Mouse (Mus musculus) heart, adult 9 months (tissue): ENCODE measurements around the gene Pramef8.
"Not testable (repeated sequence)": the region's sequence is repeated elsewhere in the genome, so short reads cannot be mapped to it uniquely, and the experiment has no call there.

Source experiments
- DNase-seq, 2 experiments: peaks; one replicate each; pipeline ENCODE4 v3.0.0; 2022; ENCODE audit warnings: low spot score in 2 of 2

Pramef8 gene

DNA sequence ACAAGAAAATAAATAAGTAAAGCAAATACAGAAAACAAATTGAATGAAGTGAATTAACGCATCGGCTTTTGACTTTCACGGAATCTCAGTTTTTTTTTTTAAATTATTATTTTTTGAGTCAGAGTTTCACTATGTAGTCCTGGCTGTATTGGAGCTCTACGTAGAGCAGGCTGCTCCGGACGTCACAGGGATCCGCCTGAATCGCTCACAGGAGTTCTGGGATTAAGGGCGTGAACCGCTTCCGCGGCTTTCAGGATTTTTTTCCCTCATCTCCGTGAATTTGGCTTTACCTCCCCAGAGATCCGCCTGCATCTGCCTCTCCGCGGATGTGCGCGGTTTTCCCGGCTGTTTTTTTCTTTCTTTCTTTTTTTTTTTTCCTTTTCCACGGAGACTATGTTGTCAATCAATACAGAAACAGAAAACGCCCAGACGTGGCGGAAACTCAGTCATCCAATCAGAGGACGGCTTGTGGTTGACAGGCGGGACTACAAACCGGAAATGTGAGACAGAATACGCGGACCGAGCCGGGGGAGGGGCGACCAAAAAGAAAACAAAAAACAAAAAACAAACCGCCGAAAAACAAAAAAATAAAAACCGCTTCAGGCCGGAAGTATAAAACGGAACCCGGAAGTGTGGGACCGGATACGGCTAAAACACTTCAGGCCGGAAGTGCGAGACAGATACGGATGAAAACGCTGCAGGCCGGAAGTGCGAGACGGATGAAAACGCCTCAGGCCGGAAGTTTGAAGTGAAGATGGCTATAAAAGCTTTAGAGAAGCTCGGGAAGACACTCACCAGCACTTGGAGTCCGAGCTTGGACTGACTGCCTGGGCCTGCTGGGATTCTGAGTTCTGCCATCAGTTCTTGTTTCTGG is at the start of gene Pramef8:
Gene Pramef8, plus strand, starts transcription at position 208 of the 874 bp plus-strand sequence.
- peak; percentile 92 to 94 for DNase-seq

DNA sequence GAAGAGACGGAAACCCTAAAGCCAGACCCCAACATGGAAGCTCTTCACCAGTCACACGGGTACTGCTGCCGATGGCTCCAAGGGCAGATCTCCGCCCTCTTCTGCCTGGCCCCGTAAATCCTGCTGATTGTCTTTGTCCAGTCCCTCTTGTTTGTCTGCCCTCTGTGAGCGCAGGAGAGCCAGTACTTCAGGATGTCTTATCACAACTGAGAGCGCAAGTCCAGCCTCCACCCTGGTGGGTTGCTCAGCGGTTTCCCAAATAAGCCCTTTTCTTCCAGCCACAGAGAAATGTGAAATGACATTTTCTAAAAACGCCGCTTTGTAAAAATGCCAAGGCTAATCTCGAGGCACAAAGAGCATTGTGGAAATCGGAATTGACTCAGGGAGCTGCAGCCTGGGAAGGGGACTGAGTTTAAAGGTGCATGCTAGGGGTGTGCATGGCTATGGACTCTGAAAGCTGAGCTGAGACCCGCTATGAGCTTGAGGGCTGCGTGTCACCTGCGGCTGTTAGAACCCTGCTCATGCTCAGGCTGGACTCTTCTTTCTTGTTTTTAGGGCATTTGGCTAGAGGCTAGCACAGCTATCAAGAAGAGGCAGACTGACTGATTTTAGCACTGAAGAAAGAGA is 45.7 kb upstream of the Pramef8 start:
- DNase-seq, result no peak

DNA sequence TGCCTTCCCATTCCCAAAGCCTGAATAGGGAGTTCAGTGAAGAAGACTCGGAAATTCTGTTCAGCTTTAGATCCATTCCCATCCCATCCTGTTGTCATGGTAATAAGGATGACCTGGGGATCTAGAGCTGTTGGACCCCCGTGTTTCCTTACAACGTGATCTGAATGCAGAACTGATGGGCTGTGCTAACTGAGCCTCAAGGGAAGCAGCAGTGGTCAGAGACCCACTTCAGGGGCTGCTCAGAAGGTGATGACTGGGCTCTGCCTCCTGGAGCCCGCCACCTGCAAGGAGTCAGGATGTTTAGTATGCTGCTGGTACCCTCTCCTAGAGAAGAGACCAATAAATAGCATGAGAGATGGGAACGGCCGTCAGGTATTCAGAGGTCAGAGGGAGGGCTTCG is 32.7 kb upstream of the Pramef8 start:
- DNase-seq, result no peak

DNA sequence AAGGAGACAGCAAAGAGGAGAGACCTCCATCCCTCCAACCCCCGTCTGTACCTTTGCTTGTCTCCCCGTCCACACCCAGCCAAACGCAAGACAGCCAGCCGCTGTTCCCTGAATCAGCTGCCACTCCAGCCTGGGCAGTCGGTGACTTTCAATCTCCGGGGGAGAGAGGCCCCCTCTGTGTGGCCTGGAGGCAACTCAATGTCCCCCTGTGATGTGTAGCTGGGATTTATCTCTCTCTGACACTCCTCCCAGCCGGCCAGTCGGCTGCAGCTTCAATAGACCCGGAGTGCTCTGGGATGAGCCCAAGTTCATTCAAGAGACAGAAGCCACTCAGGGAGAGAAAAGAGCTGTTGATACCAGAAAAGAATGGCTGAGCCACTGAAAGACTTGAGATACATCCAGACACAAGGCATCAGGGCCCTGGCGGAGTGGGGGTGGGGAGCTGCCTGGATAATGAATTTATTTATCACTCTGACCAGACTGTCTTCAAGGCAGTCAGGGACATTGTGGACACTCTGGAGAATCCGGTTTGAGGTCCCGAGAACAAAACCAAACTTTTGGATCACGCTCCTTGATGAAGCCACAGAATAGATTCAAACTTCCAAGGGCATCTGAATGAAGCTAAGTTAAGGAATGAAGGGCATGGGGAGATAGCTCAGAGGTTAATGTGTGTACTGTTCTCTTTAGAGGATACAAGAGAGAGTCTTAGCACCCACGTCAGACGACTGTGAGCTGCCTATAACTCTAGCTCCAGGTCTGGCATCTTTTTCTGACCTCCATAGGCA is 32.1 kb upstream of the Pramef8 start:
- no peak for DNase-seq

DNA sequence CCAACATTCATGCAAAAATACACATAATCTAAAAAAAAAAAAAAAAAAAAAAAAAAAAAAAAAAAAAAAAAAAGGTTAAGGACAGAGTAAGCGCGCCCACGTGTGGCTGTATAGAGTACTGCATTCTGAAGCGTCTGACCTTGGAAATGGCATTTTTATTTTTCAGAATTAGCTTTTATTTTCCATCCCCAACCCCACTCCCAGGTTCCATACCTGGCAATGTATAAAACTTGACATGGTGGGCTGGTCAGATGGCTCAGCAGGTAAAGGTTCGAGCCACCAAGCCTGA is 31.6 kb upstream of the Pramef8 start:
- no peak for DNase-seq

DNA sequence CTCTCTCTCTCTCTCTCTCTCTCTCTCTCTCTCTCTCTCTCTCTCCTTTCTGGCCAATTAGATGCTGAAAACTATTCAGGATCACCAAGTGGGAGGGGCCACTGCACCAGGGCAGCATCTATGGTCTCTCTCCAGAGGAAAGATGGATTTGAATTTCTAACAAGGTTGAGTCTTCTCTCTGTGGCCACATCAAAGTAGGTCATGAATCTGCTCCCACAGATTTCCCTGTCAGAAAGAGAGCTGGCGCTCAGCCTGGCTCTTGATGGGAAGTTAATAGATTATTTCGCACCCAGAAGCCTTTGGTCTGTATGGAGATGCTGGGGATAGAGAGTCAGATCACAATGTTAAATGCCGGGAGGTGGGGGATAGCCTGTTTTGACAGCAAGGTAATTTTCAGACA is 30.1 kb upstream of the Pramef8 start:
- DNase-seq, result no peak

DNA sequence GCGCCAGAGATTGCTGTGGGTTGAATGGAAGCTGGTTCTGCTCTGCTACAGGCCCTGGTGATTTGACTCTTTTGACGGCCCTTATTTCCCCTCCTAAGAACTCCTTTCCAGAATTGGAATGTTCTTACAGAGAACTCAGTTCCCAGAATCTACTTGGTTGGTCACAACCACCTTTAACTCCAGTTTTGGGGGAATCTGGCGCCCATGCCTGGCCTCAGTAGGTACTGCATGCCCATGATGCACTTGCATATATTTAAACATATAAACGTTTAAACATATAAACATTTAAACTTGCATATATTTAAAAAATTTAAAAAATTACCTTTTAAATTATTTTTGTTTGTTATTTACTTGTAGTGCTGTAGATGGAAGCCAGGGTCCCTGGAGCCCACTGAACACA is 28.6 kb upstream of the Pramef8 start:
- DNase-seq, result no peak

DNA sequence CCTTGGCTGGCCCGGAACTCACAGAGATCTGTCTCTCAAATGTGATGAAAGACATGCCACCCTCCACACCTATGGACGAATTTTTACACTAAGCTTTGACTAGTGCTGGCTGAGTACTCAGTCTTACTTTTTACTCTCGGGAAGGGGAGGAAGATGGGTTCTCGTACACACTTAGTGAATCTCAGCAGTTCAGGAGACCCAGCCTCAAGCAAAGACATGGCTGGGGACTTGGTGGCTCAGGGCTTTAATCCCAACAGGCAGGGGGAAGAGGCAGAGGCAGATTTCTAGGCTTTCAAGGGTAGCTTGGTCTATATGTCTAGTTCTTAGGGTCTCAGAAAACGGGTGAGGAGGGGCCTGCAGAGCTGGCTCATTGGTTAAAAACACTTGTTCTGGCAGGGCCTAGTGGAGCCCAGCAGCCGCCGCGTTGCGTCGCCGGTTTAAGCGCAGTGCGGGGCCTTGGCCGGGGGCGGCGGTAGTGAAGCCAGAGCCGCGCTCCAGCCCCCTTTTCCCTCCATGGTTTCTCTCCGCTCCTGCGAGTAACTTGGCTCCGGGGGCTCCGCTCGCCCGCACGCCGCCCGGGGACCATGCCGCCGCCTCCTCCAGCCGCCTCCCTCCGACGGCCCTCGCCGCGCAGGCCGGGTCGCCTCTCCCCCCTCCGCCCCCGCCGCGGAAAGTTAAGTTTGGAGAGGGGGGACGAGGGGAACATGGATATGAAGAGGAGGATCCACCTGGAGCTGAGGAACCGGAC is 23.1 kb upstream of the Pramef8 start:
- DNase-seq, result peak; percentile 11 to 15

DNA sequence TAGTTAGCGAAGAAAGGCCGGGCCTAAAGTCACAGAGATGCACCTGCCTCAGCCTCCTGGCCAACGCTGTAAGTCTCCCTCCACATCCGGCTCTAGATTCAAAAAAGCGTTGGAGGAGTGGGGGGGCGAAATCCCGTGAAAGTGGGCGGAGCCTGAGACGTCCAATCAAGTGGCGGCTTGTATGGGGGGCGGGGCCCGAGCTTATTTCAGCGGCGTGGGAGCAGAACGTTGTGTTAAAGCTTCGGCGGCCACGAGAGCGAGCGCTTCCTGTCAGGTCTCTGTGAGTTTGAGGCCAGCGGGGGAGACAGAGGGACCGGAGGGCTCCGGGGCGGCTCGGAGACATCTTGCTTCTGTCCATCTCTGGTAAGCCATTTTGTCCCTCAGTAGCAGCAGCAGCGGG is 18.0 kb upstream of the Pramef8 start, which contains the start of gene Pramel1:
Gene Pramel1, plus strand, starts transcription at position 248 of the 400 bp plus-strand sequence.
- DNase-seq, result no peak

DNA sequence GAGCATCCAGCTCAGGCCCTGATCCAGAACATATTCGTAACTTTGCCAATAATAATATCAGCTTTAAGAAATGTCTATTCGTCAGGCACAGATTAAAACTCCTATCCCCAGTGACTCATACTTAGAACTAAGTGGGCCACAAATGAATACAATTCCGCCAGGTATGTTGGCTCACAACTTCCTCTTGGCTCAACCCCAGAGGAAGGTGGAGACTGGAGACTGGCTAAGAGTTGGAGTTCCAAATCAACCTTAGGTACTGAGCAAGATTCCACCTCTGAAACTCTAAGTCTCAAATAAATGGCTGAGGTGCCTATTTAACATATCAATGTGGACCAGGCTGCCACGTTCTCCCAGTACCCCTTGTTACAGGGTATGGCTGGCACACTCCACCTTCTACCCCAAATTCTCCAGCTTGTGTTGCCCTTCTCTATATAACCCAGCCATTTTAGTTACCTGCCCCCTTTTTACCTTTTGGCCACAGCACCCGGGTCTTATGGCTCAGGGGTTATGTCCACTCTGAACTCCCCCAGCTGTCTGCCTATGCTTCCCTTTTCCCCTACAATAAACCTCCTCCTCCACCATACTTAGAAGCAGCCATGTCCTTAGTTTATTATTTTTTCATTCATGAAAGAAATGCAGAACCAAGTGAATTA is 534 bp upstream of the Pramef8 start:
- DNase-seq, result peak in 1 of 2 experiments; percentile 17

DNA sequence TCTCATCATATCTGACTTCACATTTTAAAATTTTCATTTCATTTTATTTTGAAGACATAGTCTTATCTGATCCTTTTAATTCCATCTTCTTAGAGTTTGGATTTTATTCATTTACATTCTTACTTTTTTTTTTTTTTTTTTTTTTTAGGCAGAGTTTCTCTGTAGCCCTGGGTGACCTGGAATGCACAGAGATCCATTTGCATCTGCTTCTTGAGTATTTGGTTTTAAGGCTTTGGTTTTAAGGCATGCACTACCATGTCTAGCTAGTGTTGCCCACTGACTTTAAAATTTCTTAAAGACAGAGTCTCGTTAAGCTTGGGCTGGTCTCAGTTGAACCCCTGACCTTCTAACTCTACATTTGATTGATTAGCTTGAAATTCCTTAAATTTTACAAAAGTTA is 1.4 kb downstream of the Pramef8 start:
- DNase-seq, result no peak

DNA sequence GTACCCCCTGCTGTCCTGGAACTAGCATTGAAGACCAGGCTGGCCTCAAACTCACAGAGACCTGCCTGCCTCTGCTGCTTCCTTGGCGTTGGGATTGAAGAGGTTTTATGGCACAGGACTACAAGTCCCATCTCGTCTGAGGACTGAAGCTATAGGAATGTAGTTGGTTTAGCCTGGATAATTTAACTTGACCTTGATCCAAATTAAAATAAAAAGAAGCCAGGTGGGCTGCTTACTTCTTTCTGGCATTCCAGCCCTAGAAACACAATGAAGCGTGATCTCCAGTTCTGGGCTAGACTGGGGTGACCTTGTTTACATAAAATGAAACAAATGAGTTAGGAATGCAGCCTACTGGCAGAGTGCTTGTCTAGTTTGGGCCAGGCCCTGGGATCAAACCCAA is 1.9 kb downstream of the Pramef8 start:
- no peak for DNase-seq

DNA sequence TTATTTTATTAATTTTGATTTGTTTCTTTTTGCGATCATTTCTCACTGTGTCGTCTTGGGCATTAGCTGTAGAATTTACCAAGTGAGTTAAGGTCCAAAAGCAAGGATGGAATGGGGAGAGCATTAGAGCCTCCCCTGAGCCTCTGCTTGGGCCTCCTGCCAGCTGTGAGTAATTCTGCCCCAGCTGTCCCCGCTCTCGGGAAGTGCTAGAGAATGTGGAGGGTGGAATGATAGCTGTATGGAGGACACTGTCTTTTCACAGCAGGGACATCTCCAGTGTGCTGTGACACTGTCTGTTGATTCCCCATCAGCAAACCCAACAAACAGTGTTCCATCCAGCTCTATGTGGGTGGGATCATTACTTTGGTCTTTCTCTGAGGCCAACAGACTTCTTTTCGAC is 14.5 kb downstream of the Pramef8 start:
- DNase-seq, result not testable (repeated sequence)

DNA sequence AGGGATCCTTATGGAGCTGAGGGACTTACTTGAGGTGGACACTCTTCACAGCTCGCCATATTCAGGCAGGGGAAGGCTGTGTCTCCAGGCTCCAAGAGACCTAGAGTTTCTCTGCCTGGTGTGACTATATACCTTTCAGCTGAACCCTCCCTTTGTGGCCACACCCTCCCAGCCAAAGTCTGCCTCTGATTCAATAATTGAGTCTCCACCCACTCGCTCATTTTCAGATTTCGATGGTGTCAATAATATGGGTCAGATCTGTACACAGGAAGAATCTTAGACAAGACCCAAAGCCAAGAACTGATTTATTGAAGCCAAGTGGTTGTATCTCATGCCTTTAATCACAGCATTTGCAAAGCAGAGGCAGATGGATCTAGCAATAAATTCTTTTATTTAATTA is 38.0 kb downstream of the Pramef8 start, which contains the start of gene Oog4:
Gene Oog4, minus strand, starts transcription at position 101 of the 400 bp plus-strand sequence.
- no peak for DNase-seq
